Mouse (Mus musculus) right cerebral cortex, postnatal 4 days (tissue): ENCODE data around the gene Tspan18.

Source experiments
- DNase-seq: peaks from one replicate; pipeline ENCODE4 v3.0.0-alpha.2; 2022

Tspan18 gene

GRCm38 (mm10) chr2:93289161-93289560 lies 45.1 kb downstream of the Tspan18 start:
- DNase-seq, result no peak

GRCm38 (mm10) chr2:93287348-93287747 lies 47.0 kb downstream of the Tspan18 start:
- peak; percentile 32 for DNase-seq

- no peak for DNase-seq
Observed at GRCm38 (mm10) chr2:93286742-93287141, 47.6 kb downstream of the Tspan18 start.

- no peak for DNase-seq
Observed at GRCm38 (mm10) chr2:93286321-93286720, 48.0 kb downstream of the Tspan18 start.

- no peak for DNase-seq
Observed at GRCm38 (mm10) chr2:93285842-93286241, 48.5 kb downstream of the Tspan18 start.

GRCm38 (mm10) chr2:93284625-93285024 lies 49.7 kb downstream of the Tspan18 start:
- DNase-seq, result no peak

- DNase-seq, result no peak
Observed at GRCm38 (mm10) chr2:93283481-93284293, 50.6 kb downstream of the Tspan18 start.

GRCm38 (mm10) chr2:93282636-93283035 lies 51.7 kb downstream of the Tspan18 start:
- no peak for DNase-seq

GRCm38 (mm10) chr2:93281466-93281865 lies 52.8 kb downstream of the Tspan18 start:
- no peak for DNase-seq

- no peak for DNase-seq
Observed at GRCm38 (mm10) chr2:93280117-93280620, 54.1 kb downstream of the Tspan18 start.

GRCm38 (mm10) chr2:93278181-93278975 lies 55.9 kb downstream of the Tspan18 start:
- DNase-seq, result no peak

GRCm38 (mm10) chr2:93277486-93277885 lies 56.8 kb downstream of the Tspan18 start:
- DNase-seq, result no peak

GRCm38 (mm10) chr2:93276026-93276425 lies 58.3 kb downstream of the Tspan18 start:
- no peak for DNase-seq

GRCm38 (mm10) chr2:93273916-93274315 lies 60.4 kb downstream of the Tspan18 start:
- DNase-seq, result no peak

GRCm38 (mm10) chr2:93270083-93270482 lies 64.2 kb downstream of the Tspan18 start:
- DNase-seq, result no peak

GRCm38 (mm10) chr2:93269611-93270010 lies 64.7 kb downstream of the Tspan18 start:
- no peak for DNase-seq

- no peak for DNase-seq
Observed at GRCm38 (mm10) chr2:93268711-93269270, 65.5 kb downstream of the Tspan18 start.

- DNase-seq, result no peak
Observed at GRCm38 (mm10) chr2:93267791-93268190, 66.5 kb downstream of the Tspan18 start.

GRCm38 (mm10) chr2:93266565-93267169 lies 67.6 kb downstream of the Tspan18 start:
- no peak for DNase-seq

GRCm38 (mm10) chr2:93262291-93263285 lies 71.7 kb downstream of the Tspan18 start:
- DNase-seq, result no peak

GRCm38 (mm10) chr2:93261521-93262290 lies 72.6 kb downstream of the Tspan18 start:
- no peak for DNase-seq
